Mouse (Mus musculus): Measurements from ENCODE around the gene Pde4c. TPM values are rescaled to one million over a fixed set of nuclear protein-coding genes. Genes with fewer than 3 reads are reported as not detected.
A peak's percentile ranks its signal among the peaks of the same experiment; 100 is the strongest.

Gene Pde4c
- total and polyA plus RNA-seq, 2 experiments = 10.6 to 28.0 TPM

GRCm38 (mm10) chr8:70753151-70753550 lies 29.6 kb downstream of the Pde4c start:
- DNase-seq (ENCODE audit: extremely low read depth, low read depth, low spot score) = no peak
- Histone ChIP-seq H3K9ac (ENCODE audit: low read depth, low read length) (peak overlapping the region; percentile 50), H3K79me2 (ENCODE audit: control insufficient read depth, insufficient read depth, low read length) (peaks cover 4% of the 10 kb centered on the region; the same call in 1 of the 2 replicates), H3K36me3 (ENCODE audit: control insufficient read depth, insufficient read depth, low read length) (no peaks in the 10 kb centered on the region), H3K4me1 (ENCODE audit: control insufficient read depth, insufficient read depth, low read length) (peaks cover 6% of the 10 kb centered on the region; the same call in 1 of the 2 replicates), H3K4me3 (ENCODE audit: insufficient read depth, low read depth, low read length) (peak overlapping the region; percentile 18), H3K27me3 (ENCODE audit: control insufficient read depth, insufficient read depth, low read length) (no peaks in the 10 kb centered on the region), H3K27ac (replicated peaks; ENCODE audit: insufficient read depth, low read depth, low read length) (peak overlapping the region; percentile 85)
- TF ChIP-seq POLR2A (IDR thresholded peaks at IDR 0.05; ENCODE audit: extremely low read depth, insufficient read depth, low read length) (peak; percentile 45; the same call in 1 of the 2 replicates), CTCF (IDR thresholded peaks at IDR 0.05; ENCODE audit: low read depth, low read length) (no peak)
- 47% methylated on average over 21 of the region's 21 CpGs for WGBS

GRCm38 (mm10) chr8:70754043-70754870 lies 30.7 kb downstream of the Pde4c start, which contains the start of gene Rab3a:
Gene Rab3a, plus strand, starts transcription at chr8:70754679.
- Histone ChIP-seq H3K36me3 (ENCODE audit: control insufficient read depth, insufficient read depth, low read length) (no peaks in the 10 kb centered on the region), H3K79me2 (ENCODE audit: control insufficient read depth, insufficient read depth, low read length) (peaks cover 4% of the 10 kb centered on the region; the same call in 1 of the 2 replicates), H3K27me3 (ENCODE audit: control insufficient read depth, insufficient read depth, low read length) (no peaks in the 10 kb centered on the region), H3K4me3 (ENCODE audit: insufficient read depth, low read depth, low read length) (peak within 1 kb of the TSS; percentile 62), H3K27ac (replicated peaks; ENCODE audit: insufficient read depth, low read depth, low read length) (peak within 1 kb of the TSS; percentile 78), H3K9ac (ENCODE audit: low read depth, low read length) (peak within 1 kb of the TSS; percentile 82), H3K4me1 (ENCODE audit: control insufficient read depth, insufficient read depth, low read length) (peaks cover 8% of the 10 kb centered on the region; the same call in 1 of the 2 replicates)
- TF ChIP-seq CTCF (IDR thresholded peaks at IDR 0.05; ENCODE audit: low read depth, low read length) = no peak
- TF ChIP-seq POLR2A (IDR thresholded peaks at IDR 0.05; ENCODE audit: extremely low read depth, insufficient read depth, low read length) = peak; percentile 66; the same call in 1 of the 2 replicates
- 8% methylated on average over 37 of the region's 37 CpGs for WGBS
- DNase-seq (ENCODE audit: extremely low read depth, low read depth, low spot score) = peak; percentile 96

- 11% methylated on average over 50 of the region's 50 CpGs for WGBS
- peak overlapping the region; percentile 82 for H3K9ac ChIP-seq (ENCODE audit: low read depth, low read length)
- no peaks in the 10 kb centered on the region for H3K36me3 ChIP-seq (ENCODE audit: control insufficient read depth, insufficient read depth, low read length)
- H3K4me1 ChIP-seq (ENCODE audit: control insufficient read depth, insufficient read depth, low read length) = peaks cover 12% of the 10 kb centered on the region
- no peaks in the 10 kb centered on the region for H3K27me3 ChIP-seq (ENCODE audit: control insufficient read depth, insufficient read depth, low read length)
- H3K4me3 ChIP-seq (ENCODE audit: insufficient read depth, low read depth, low read length) = peak overlapping the region; percentile 62
- TF ChIP-seq CTCF (IDR thresholded peaks at IDR 0.05; ENCODE audit: low read depth, low read length) = no peak
- peaks cover 4% of the 10 kb centered on the region; the same call in 1 of the 2 replicates for H3K79me2 ChIP-seq (ENCODE audit: control insufficient read depth, insufficient read depth, low read length)
- no peak for DNase-seq (ENCODE audit: extremely low read depth, low read depth, low spot score)
- H3K27ac ChIP-seq (replicated peaks; ENCODE audit: insufficient read depth, low read depth, low read length) = peak overlapping the region; percentile 49
These were observed 31.5 kb downstream of the Pde4c start for GRCm38 (mm10) chr8:70754871-70755660.

GRCm38 (mm10) chr8:70755661-70756475 lies 32.3 kb downstream of the Pde4c start:
- DNase-seq (ENCODE audit: extremely low read depth, low read depth, low spot score) = no peak
- no peak for TF ChIP-seq CTCF (IDR thresholded peaks at IDR 0.05; ENCODE audit: low read depth, low read length)
- TF ChIP-seq POLR2A (IDR thresholded peaks at IDR 0.05; ENCODE audit: extremely low read depth, insufficient read depth, low read length) = no peak
- Histone ChIP-seq H3K36me3 (ENCODE audit: control insufficient read depth, insufficient read depth, low read length) (no peaks in the 10 kb centered on the region), H3K4me3 (ENCODE audit: insufficient read depth, low read depth, low read length) (no peak overlapping the region), H3K27me3 (ENCODE audit: control insufficient read depth, insufficient read depth, low read length) (no peaks in the 10 kb centered on the region), H3K9ac (ENCODE audit: low read depth, low read length) (no peak overlapping the region), H3K27ac (replicated peaks; ENCODE audit: insufficient read depth, low read depth, low read length) (no peak overlapping the region), H3K4me1 (ENCODE audit: control insufficient read depth, insufficient read depth, low read length) (peaks cover 12% of the 10 kb centered on the region), H3K79me2 (ENCODE audit: control insufficient read depth, insufficient read depth, low read length) (peaks cover 4% of the 10 kb centered on the region; the same call in 1 of the 2 replicates)
- 85% methylated on average over 24 of the region's 24 CpGs for WGBS

GRCm38 (mm10) chr8:70756476-70757040 lies 33.0 kb downstream of the Pde4c start:
- no peaks in the 10 kb centered on the region for H3K36me3 ChIP-seq (ENCODE audit: control insufficient read depth, insufficient read depth, low read length)
- peaks cover 4% of the 10 kb centered on the region; the same call in 1 of the 2 replicates for H3K79me2 ChIP-seq (ENCODE audit: control insufficient read depth, insufficient read depth, low read length)
- no peaks in the 10 kb centered on the region for H3K27me3 ChIP-seq (ENCODE audit: control insufficient read depth, insufficient read depth, low read length)
- no peak overlapping the region for H3K9ac ChIP-seq (ENCODE audit: low read depth, low read length)
- no peak for TF ChIP-seq POLR2A (IDR thresholded peaks at IDR 0.05; ENCODE audit: extremely low read depth, insufficient read depth, low read length)
- TF ChIP-seq CTCF (IDR thresholded peaks at IDR 0.05; ENCODE audit: low read depth, low read length) = no peak
- DNase-seq (ENCODE audit: extremely low read depth, low read depth, low spot score) = no peak
- H3K4me1 ChIP-seq (ENCODE audit: control insufficient read depth, insufficient read depth, low read length) = peaks cover 12% of the 10 kb centered on the region
- 90% methylated on average over 6 of the region's 6 CpGs for WGBS
- no peak overlapping the region for H3K27ac ChIP-seq (replicated peaks; ENCODE audit: insufficient read depth, low read depth, low read length)
- no peak overlapping the region for H3K4me3 ChIP-seq (ENCODE audit: insufficient read depth, low read depth, low read length)
